Mouse (Mus musculus): Measurements from ENCODE around the gene Pcdh19. TPM values are rescaled to one million over a fixed set of nuclear protein-coding genes. Genes with fewer than 3 reads are reported as not detected.

Pcdh19 gene
- total RNA-seq, 2 experiments from 2014 or later = not detected

GRCm38 (mm10) chrX:133673796-133674195, 15.0 kb downstream of the Pcdh19 start:
- no peak for ATAC-seq (replicated peaks; ENCODE audit: low FRiP score, low TSS enrichment, poor library complexity, severe bottlenecking)

- no peak for ATAC-seq (replicated peaks; ENCODE audit: low FRiP score, low TSS enrichment, poor library complexity, severe bottlenecking)
Observed at GRCm38 (mm10) chrX:133660111-133660510, 28.7 kb downstream of the Pcdh19 start.

GRCm38 (mm10) chrX:133657308-133658302, 31.2 kb downstream of the Pcdh19 start:
- no peak for ATAC-seq (replicated peaks; ENCODE audit: low FRiP score, low TSS enrichment, poor library complexity, severe bottlenecking)

- no peak for ATAC-seq (replicated peaks; ENCODE audit: low FRiP score, low TSS enrichment, poor library complexity, severe bottlenecking)
Observed at GRCm38 (mm10) chrX:133655876-133656538, 32.8 kb downstream of the Pcdh19 start.

- no peak for ATAC-seq (replicated peaks; ENCODE audit: low FRiP score, low TSS enrichment, poor library complexity, severe bottlenecking)
Observed at GRCm38 (mm10) chrX:133655196-133655595, 33.6 kb downstream of the Pcdh19 start.

- no peak for ATAC-seq (replicated peaks; ENCODE audit: low FRiP score, low TSS enrichment, poor library complexity, severe bottlenecking)
Observed at GRCm38 (mm10) chrX:133653071-133653470, 35.7 kb downstream of the Pcdh19 start.

GRCm38 (mm10) chrX:133650379-133650778, 38.4 kb downstream of the Pcdh19 start:
- ATAC-seq (replicated peaks; ENCODE audit: low FRiP score, low TSS enrichment, poor library complexity, severe bottlenecking) = no peak

- ATAC-seq (replicated peaks; ENCODE audit: low FRiP score, low TSS enrichment, poor library complexity, severe bottlenecking) = no peak
Observed at GRCm38 (mm10) chrX:133647809-133648208, 41.0 kb downstream of the Pcdh19 start.

GRCm38 (mm10) chrX:133639445-133639844, 49.3 kb downstream of the Pcdh19 start:
- ATAC-seq (replicated peaks; ENCODE audit: low FRiP score, low TSS enrichment, poor library complexity, severe bottlenecking) = no peak

- no peak for ATAC-seq (replicated peaks; ENCODE audit: low FRiP score, low TSS enrichment, poor library complexity, severe bottlenecking)
Observed at GRCm38 (mm10) chrX:133629538-133629937, 59.2 kb downstream of the Pcdh19 start.

- no peak for ATAC-seq (replicated peaks; ENCODE audit: low FRiP score, low TSS enrichment, poor library complexity, severe bottlenecking)
Observed at GRCm38 (mm10) chrX:133618222-133618621, 70.6 kb downstream of the Pcdh19 start.

- no peak for ATAC-seq (replicated peaks; ENCODE audit: low FRiP score, low TSS enrichment, poor library complexity, severe bottlenecking)
Observed at GRCm38 (mm10) chrX:133605828-133606227, 83.0 kb downstream of the Pcdh19 start.

GRCm38 (mm10) chrX:133604272-133604671, 84.5 kb downstream of the Pcdh19 start:
- ATAC-seq (replicated peaks; ENCODE audit: low FRiP score, low TSS enrichment, poor library complexity, severe bottlenecking) = no peak

GRCm38 (mm10) chrX:133602068-133602467, 86.7 kb downstream of the Pcdh19 start:
- no peak for ATAC-seq (replicated peaks; ENCODE audit: low FRiP score, low TSS enrichment, poor library complexity, severe bottlenecking)

- ATAC-seq (replicated peaks; ENCODE audit: low FRiP score, low TSS enrichment, poor library complexity, severe bottlenecking) = no peak
Observed at GRCm38 (mm10) chrX:133601658-133602057, 87.1 kb downstream of the Pcdh19 start.

- ATAC-seq (replicated peaks; ENCODE audit: low FRiP score, low TSS enrichment, poor library complexity, severe bottlenecking) = no peak
Observed at GRCm38 (mm10) chrX:133601195-133601594, 87.6 kb downstream of the Pcdh19 start.

- no peak for ATAC-seq (replicated peaks; ENCODE audit: low FRiP score, low TSS enrichment, poor library complexity, severe bottlenecking)
Observed at GRCm38 (mm10) chrX:133575601-133576382, 113.0 kb downstream of the Pcdh19 start.

- no peak for ATAC-seq (replicated peaks; ENCODE audit: low FRiP score, low TSS enrichment, poor library complexity, severe bottlenecking)
Observed at GRCm38 (mm10) chrX:133565355-133565754, 123.4 kb downstream of the Pcdh19 start.
